In the genomic region with DNA sequence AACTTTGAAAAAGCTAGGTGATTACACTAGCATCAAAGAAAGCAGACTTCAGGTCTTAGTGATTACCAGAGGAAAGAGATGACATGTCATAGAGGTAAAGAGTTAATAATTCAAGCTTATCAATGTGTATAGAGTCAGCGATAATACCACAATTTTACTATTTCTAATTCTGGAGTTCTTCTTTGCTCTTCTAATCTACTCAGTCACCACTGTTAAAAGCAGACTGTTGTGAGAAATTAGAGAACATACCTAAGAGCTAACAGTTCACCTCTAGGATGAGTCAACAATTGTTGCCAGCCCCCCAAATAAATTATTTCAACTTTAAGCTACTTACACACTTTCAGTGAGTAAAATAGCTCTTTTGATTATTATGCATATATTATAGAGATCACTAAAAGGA, we compare ENCODE assay signal across 16 mouse cellular contexts.
"Had no signal": no experiment of that assay in that cellular context is flagged by ENCODE, and none has a peak within 500 bp of the region (broad histone marks: within the 10 kb centered on the region; RNA-seq: fewer than 3 reads in every experiment).

No protein-coding gene starts in this region.

- H3K4me3 ChIP-seq: neural tube, embryonic 13.5 days; neural tube, embryonic 15.5 days; stomach, embryonic 15.5 days had no signal

- DNase-seq: retina, postnatal 1 day; right cerebral cortex, adult 18-20 months; right cerebral cortex, postnatal 14 days; right cerebral cortex, postnatal 25 days; right cerebral cortex, postnatal 4 days; spleen, adult 18-20 months; thymus, adult 18-20 months; thymus, adult 2 months; thymus, postnatal 14 days; thymus, postnatal 25 days; thymus, postnatal 36 days; thymus, postnatal 4 days had no signal

- H3K27ac ChIP-seq: neural tube, embryonic 13.5 days; neural tube, embryonic 15.5 days; stomach, embryonic 15.5 days; stomach, postnatal 0 days had no signal

- H3K9me3 ChIP-seq: neural tube, embryonic 13.5 days; neural tube, embryonic 15.5 days; stomach, embryonic 15.5 days had no signal

- H3K4me2 ChIP-seq: neural tube, embryonic 13.5 days; neural tube, embryonic 15.5 days; stomach, embryonic 15.5 days had no signal

- H3K4me1 ChIP-seq: neural tube, embryonic 13.5 days; neural tube, embryonic 15.5 days; stomach, embryonic 15.5 days had no signal

- H3K36me3 ChIP-seq: neural tube, embryonic 13.5 days; neural tube, embryonic 15.5 days; stomach, embryonic 15.5 days had no signal

- H3K9ac ChIP-seq: neural tube, embryonic 13.5 days; neural tube, embryonic 15.5 days; stomach, embryonic 15.5 days had no signal

- H3K27me3 ChIP-seq: neural tube, embryonic 13.5 days; neural tube, embryonic 15.5 days; stomach, embryonic 15.5 days had no signal
